Mouse (Mus musculus) small intestine, adult 2 months (tissue): ENCODE measurements around the gene Ppp2r2d.

Source experiments
- CTCF ChIP-seq: fragments of 200-500 bp; IDR thresholded peaks from 2 replicates; pipeline ENCODE4 v1.5.1; 2012; ENCODE audit warnings: low read depth, mild to moderate bottlenecking, control low read depth, inconsistent platforms, low read length, moderate library complexity, mixed read lengths; ENCODE audit not compliant: insufficient replicate concordance, insufficient read length; ENCODE audit errors: extremely low read depth
- POLR2A ChIP-seq: fragments of 200-500 bp; IDR thresholded peaks from 2 replicates; pipeline ENCODE4 v1.6.1; 2012; ENCODE audit warnings: low read depth, mild to moderate bottlenecking, control low read depth, inconsistent platforms, low read length, moderate library complexity

- TF ChIP-seq POLR2A (no peak), CTCF (no peak)
Observed at GRCm38 (mm10) chr7:138835028-138835427, 10.9 kb upstream of the Ppp2r2d start.
